Mouse (Mus musculus) embryonic facial prominence, embryonic 10.5 days (tissue): ENCODE data around the gene Vamp2. TPM values are rescaled to one million over a fixed set of nuclear protein-coding genes. Genes with fewer than 3 reads are reported as not detected.

Source experiments
- DNase-seq: peaks from one replicate; pipeline ENCODE4 v3.0.0-alpha.2; 2017; ENCODE audit warnings: low spot score
- H3K27ac ChIP-seq: fragments of 300-500 bp; sonication (generic); replicated peaks from 2 replicates; pipeline ENCODE4 v1.5.1; 2016; ENCODE audit warnings: mild to moderate bottlenecking
- H3K27me3 ChIP-seq: fragments of 300-500 bp; sonication (generic); replicated peaks from 2 replicates; pipeline ENCODE4 v1.6.1; 2016; ENCODE audit warnings: low read depth, mild to moderate bottlenecking; ENCODE audit not compliant: poor library complexity, severe bottlenecking
- H3K36me3 ChIP-seq: fragments of 300-500 bp; sonication (generic); replicated peaks from 2 replicates; pipeline ENCODE4 v1.6.1; 2016; ENCODE audit warnings: mild to moderate bottlenecking, moderate library complexity
- H3K4me1 ChIP-seq: fragments of 300-500 bp; sonication (generic); 2 replicates; pipeline ENCODE4 v1.6.1; 2016
- H3K4me3 ChIP-seq: fragments of 300-500 bp; sonication (generic); 2 replicates; pipeline ENCODE4 v1.5.1; 2016; ENCODE audit warnings: mild to moderate bottlenecking, moderate library complexity
- H3K9me3 ChIP-seq: fragments of 300-500 bp; sonication (generic); 2 replicates; pipeline ENCODE4 v1.6.1; 2016; ENCODE audit warnings: mild to moderate bottlenecking
- WGBS: fragments of 180-500 bp; shearing (Covaris S2); methylation state at CpG from one replicate; pipeline ENCODE4 v1.1.7; 2016; 5-methylcytosine and 5-hydroxymethylcytosine counted together
- polyA plus RNA-seq: library from polyadenylated mRNA; unstranded; fragments of >200 nt; fragmentation: Nextera tagmentation; extraction: Ambion mirVana; gene quantifications from 2 replicates; pipeline ENCODE4 v1.2.1, GENCODE M21; 2016

The Vamp2 gene
- polyA plus RNA-seq, 1 experiment from 2014 or later, result 70.0 TPM

- no peak overlapping the region; the same call in 1 of the 2 replicates for H3K4me3 ChIP-seq
- peaks cover 25% of the 10 kb centered on the region for H3K4me1 ChIP-seq
- H3K27me3 ChIP-seq, result peaks cover 13% of the 10 kb centered on the region
- no peaks in the 10 kb centered on the region for H3K9me3 ChIP-seq
- no peak overlapping the region for H3K27ac ChIP-seq
- peaks cover 69% of the 10 kb centered on the region for H3K36me3 ChIP-seq
- WGBS, result 90% methylated on average over 11 of the region's 11 CpGs
- no peak for DNase-seq
These were observed 19.4 kb downstream of the Vamp2 start for GRCm38 (mm10) chr11:69107676-69108075.

- WGBS, result 91% methylated on average over 9 of the region's 9 CpGs
- Histone ChIP-seq H3K9me3 (no peaks in the 10 kb centered on the region), H3K4me1 (peaks cover 25% of the 10 kb centered on the region), H3K27ac (no peak overlapping the region), H3K36me3 (peaks cover 64% of the 10 kb centered on the region), H3K27me3 (peaks cover 19% of the 10 kb centered on the region), H3K4me3 (no peak overlapping the region)
- DNase-seq, result no peak
These were observed 19.9 kb downstream of the Vamp2 start for GRCm38 (mm10) chr11:69108223-69108622.

- peaks cover 25% of the 10 kb centered on the region for H3K4me1 ChIP-seq
- H3K36me3 ChIP-seq, result peaks cover 53% of the 10 kb centered on the region
- H3K9me3 ChIP-seq, result no peaks in the 10 kb centered on the region
- WGBS, result 78% methylated on average over 13 of the region's 13 CpGs
- DNase-seq, result no peak
- peaks cover 29% of the 10 kb centered on the region for H3K27me3 ChIP-seq
- no peak overlapping the region for H3K27ac ChIP-seq
- H3K4me3 ChIP-seq, result peak overlapping the region; percentile 63; the same call in 1 of the 2 replicates
These were observed 21.0 kb downstream of the Vamp2 start for GRCm38 (mm10) chr11:69109032-69109900.

GRCm38 (mm10) chr11:69110319-69111046, 22.2 kb downstream of the Vamp2 start:
- peak; percentile 96 for DNase-seq
- no peak overlapping the region; the same call in 1 of the 2 replicates for H3K27ac ChIP-seq
- H3K4me3 ChIP-seq, result peak overlapping the region; percentile 63
- peaks cover 41% of the 10 kb centered on the region for H3K27me3 ChIP-seq
- peaks cover 41% of the 10 kb centered on the region for H3K36me3 ChIP-seq
- peaks cover 25% of the 10 kb centered on the region for H3K4me1 ChIP-seq
- no peaks in the 10 kb centered on the region for H3K9me3 ChIP-seq
- WGBS, result under 1% methylated on average over 30 of the region's 30 CpGs

GRCm38 (mm10) chr11:69111051-69111810, 22.9 kb downstream of the Vamp2 start:
- H3K27ac ChIP-seq, result peak overlapping the region; percentile 2; the same call in 1 of the 2 replicates
- peaks cover 34% of the 10 kb centered on the region for H3K36me3 ChIP-seq
- WGBS, result 5% methylated on average over 21 of the region's 21 CpGs
- no peaks in the 10 kb centered on the region for H3K9me3 ChIP-seq
- H3K4me1 ChIP-seq, result peaks cover 25% of the 10 kb centered on the region
- peaks cover 49% of the 10 kb centered on the region for H3K27me3 ChIP-seq
- H3K4me3 ChIP-seq, result peak overlapping the region; percentile 63
- DNase-seq, result peak; percentile 26

GRCm38 (mm10) chr11:69111865-69112264, 23.6 kb downstream of the Vamp2 start:
- peaks cover 55% of the 10 kb centered on the region for H3K27me3 ChIP-seq
- peaks cover 25% of the 10 kb centered on the region for H3K4me1 ChIP-seq
- H3K36me3 ChIP-seq, result peaks cover 27% of the 10 kb centered on the region
- no peaks in the 10 kb centered on the region for H3K9me3 ChIP-seq
- no peak overlapping the region for H3K27ac ChIP-seq
- WGBS, result 66% methylated on average over 4 of the region's 4 CpGs
- peak overlapping the region; percentile 63 for H3K4me3 ChIP-seq
- no peak for DNase-seq

GRCm38 (mm10) chr11:69114018-69114417, 25.7 kb downstream of the Vamp2 start:
- H3K4me3 ChIP-seq, result 0 out of 2 replicates have a peak overlapping the region, but pooled peaks have one; percentile 3
- no peak for DNase-seq
- no peak overlapping the region for H3K27ac ChIP-seq
- peaks cover 59% of the 10 kb centered on the region for H3K27me3 ChIP-seq
- peaks cover 6% of the 10 kb centered on the region for H3K36me3 ChIP-seq
- no peaks in the 10 kb centered on the region for H3K9me3 ChIP-seq
- H3K4me1 ChIP-seq, result peaks cover 38% of the 10 kb centered on the region
- 76% methylated on average over 3 of the region's 3 CpGs for WGBS

- Histone ChIP-seq H3K4me1 (peaks cover 38% of the 10 kb centered on the region), H3K36me3 (no peaks in the 10 kb centered on the region), H3K27me3 (peaks cover 59% of the 10 kb centered on the region), H3K9me3 (no peaks in the 10 kb centered on the region), H3K4me3 (0 out of 2 replicates have a peak overlapping the region, but pooled peaks have one; percentile 18), H3K27ac (no peak overlapping the region)
- 78% methylated on average over 3 of the region's 3 CpGs for WGBS
- no peak for DNase-seq
These were observed 26.3 kb downstream of the Vamp2 start for GRCm38 (mm10) chr11:69114621-69115020.

GRCm38 (mm10) chr11:69116843-69117242, 28.6 kb downstream of the Vamp2 start:
- Histone ChIP-seq H3K27ac (no peak overlapping the region), H3K4me3 (peak overlapping the region; percentile 74; the same call in 1 of the 2 replicates), H3K4me1 (peaks cover 48% of the 10 kb centered on the region), H3K36me3 (no peaks in the 10 kb centered on the region), H3K27me3 (peaks cover 73% of the 10 kb centered on the region), H3K9me3 (no peaks in the 10 kb centered on the region)
- DNase-seq, result no peak
- 54% methylated on average over 5 of the region's 5 CpGs for WGBS

GRCm38 (mm10) chr11:69117737-69118695, 29.7 kb downstream of the Vamp2 start:
- Histone ChIP-seq H3K36me3 (no peaks in the 10 kb centered on the region), H3K4me1 (peaks cover 55% of the 10 kb centered on the region), H3K4me3 (peak overlapping the region; percentile 74), H3K27me3 (peaks cover 66% of the 10 kb centered on the region), H3K27ac (peak overlapping the region; percentile 76), H3K9me3 (no peaks in the 10 kb centered on the region)
- DNase-seq, result peak; percentile 78
- WGBS, result under 1% methylated on average over 45 of the region's 45 CpGs

GRCm38 (mm10) chr11:69118765-69119164, 30.5 kb downstream of the Vamp2 start:
- DNase-seq, result peak; percentile 85
- Histone ChIP-seq H3K4me3 (peak overlapping the region; percentile 74), H3K4me1 (peaks cover 55% of the 10 kb centered on the region)

More at GRCm38 (mm10) chr11:69118765-69119164, 30.5 kb downstream of the Vamp2 start:
- H3K27me3 ChIP-seq, result peaks cover 58% of the 10 kb centered on the region
- H3K9me3 ChIP-seq, result no peaks in the 10 kb centered on the region
- H3K27ac ChIP-seq, result no peak overlapping the region; the same call in 1 of the 2 replicates
- no peaks in the 10 kb centered on the region for H3K36me3 ChIP-seq
- under 1% methylated on average over 15 of the region's 15 CpGs for WGBS
